Mouse (Mus musculus): ENCODE data around the gene Gm16506.
"Not testable (repeated sequence)": the region's sequence is repeated elsewhere in the genome, so short reads cannot be mapped to it uniquely, and the experiment has no call there.

The Gm16506 gene

DNA sequence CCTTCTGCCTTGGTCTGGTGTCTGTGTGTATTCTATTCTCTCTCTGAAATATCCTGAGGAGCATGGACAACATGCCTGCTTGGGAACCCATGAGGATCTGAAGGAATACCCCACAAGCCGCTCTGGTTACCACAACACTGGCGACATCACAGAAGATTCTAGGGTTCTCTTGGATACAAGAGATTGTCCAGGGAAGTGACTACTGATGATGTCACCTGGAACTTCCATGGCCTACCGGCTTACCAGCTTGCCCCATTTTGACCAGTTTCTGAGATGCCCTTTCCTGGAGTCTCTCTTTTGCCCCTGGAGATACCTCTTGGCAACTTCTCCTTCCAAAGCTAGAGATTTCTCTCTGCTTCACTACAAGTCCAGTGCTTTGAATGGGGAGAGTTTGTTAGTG, at the start of gene Gm16506:
Gene Gm16506 (minus strand): TSS at position 101 of the 400 bp plus-strand sequence.
- DNase-seq, result not testable (repeated sequence)

- DNase-seq, result not testable (repeated sequence)
Observed at GRCm38 (mm10) chr14:43747566-43747965, 20.3 kb upstream of the Gm16506 start, which contains the start of gene Gm6526. Gm6526 (plus strand) TSS chr14:43747866.

- DNase-seq, result not testable (repeated sequence)
Observed at GRCm38 (mm10) chr14:43697621-43698020, 29.7 kb downstream of the Gm16506 start, which contains the start of gene Gm7324. Gm7324 (plus strand) TSS chr14:43697828.

DNA sequence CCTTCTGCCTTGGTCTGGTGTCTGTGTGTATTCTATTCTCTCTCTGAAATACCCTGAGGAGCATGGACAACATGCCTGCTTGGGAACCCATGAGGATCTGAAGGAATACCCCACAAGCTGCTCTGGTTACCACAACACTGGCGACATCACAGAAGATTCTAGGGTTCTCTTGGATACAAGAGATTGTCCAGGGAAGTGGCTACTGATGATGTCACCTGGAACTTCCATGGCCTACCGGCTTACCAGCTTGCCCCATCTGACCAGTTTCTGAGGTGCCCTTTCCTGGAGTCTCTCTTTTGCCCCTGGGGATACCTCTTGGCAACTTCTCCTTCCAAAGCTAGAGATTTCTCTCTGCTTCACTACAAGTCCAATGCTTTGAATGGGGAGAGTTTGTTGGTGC, 50.2 kb downstream of the Gm16506 start, which contains the start of gene Gm8165:
Gene Gm8165 (minus strand): TSS at position 101 of the 400 bp plus-strand sequence.
- not testable (repeated sequence) for DNase-seq

All from retina, postnatal 1 day (tissue).